Mouse (Mus musculus): ENCODE measurements around the gene Abcb9. TPM values are rescaled to one million over a fixed set of nuclear protein-coding genes. Genes with fewer than 3 reads are reported as not detected.
A peak's percentile ranks its signal among the peaks of the same experiment; 100 is the strongest.

The Abcb9 gene
- total RNA-seq, 1 experiment from 2014 or later: 0.84 TPM

GRCm38 (mm10) chr5:124100128-124101044, 4.8 kb upstream of the Abcb9 start:
- ATAC-seq (replicated peaks in 1 of 2; ENCODE audit: insufficient read depth in 1 of 2, low FRiP score in 2 of 2, low TSS enrichment in 1 of 2, low read depth in 1 of 2, poor library complexity in 2 of 2, severe bottlenecking in 2 of 2): no peak

GRCm38 (mm10) chr5:124098923-124099322, 3.3 kb upstream of the Abcb9 start:
- ATAC-seq (replicated peaks in 1 of 2; ENCODE audit: insufficient read depth in 1 of 2, low FRiP score in 2 of 2, low TSS enrichment in 1 of 2, low read depth in 1 of 2, poor library complexity in 2 of 2, severe bottlenecking in 2 of 2): no peak

GRCm38 (mm10) chr5:124095077-124095581, 469 bp downstream of the Abcb9 start:
- ATAC-seq (replicated peaks in 1 of 2; ENCODE audit: insufficient read depth in 1 of 2, low FRiP score in 2 of 2, low TSS enrichment in 1 of 2, low read depth in 1 of 2, poor library complexity in 2 of 2, severe bottlenecking in 2 of 2): peak in 1 of 2 experiments; percentile 8; a peak in 1 of 4 replicates

- ATAC-seq (replicated peaks in 1 of 2; ENCODE audit: insufficient read depth in 1 of 2, low FRiP score in 2 of 2, low TSS enrichment in 1 of 2, low read depth in 1 of 2, poor library complexity in 2 of 2, severe bottlenecking in 2 of 2): no peak
These were observed 1.6 kb downstream of the Abcb9 start for GRCm38 (mm10) chr5:124093852-124094604.

GRCm38 (mm10) chr5:124093120-124093794, 2.3 kb downstream of the Abcb9 start:
- no peak for ATAC-seq (replicated peaks in 1 of 2; ENCODE audit: insufficient read depth in 1 of 2, low FRiP score in 2 of 2, low TSS enrichment in 1 of 2, low read depth in 1 of 2, poor library complexity in 2 of 2, severe bottlenecking in 2 of 2)

- ATAC-seq (replicated peaks in 1 of 2; ENCODE audit: insufficient read depth in 1 of 2, low FRiP score in 2 of 2, low TSS enrichment in 1 of 2, low read depth in 1 of 2, poor library complexity in 2 of 2, severe bottlenecking in 2 of 2): no peak
These were observed 3.6 kb downstream of the Abcb9 start for GRCm38 (mm10) chr5:124091951-124092406.

- no peak for ATAC-seq (replicated peaks in 1 of 2; ENCODE audit: insufficient read depth in 1 of 2, low FRiP score in 2 of 2, low TSS enrichment in 1 of 2, low read depth in 1 of 2, poor library complexity in 2 of 2, severe bottlenecking in 2 of 2)
These were observed 5.7 kb downstream of the Abcb9 start for GRCm38 (mm10) chr5:124089868-124090267.

GRCm38 (mm10) chr5:124086876-124087275, 8.7 kb downstream of the Abcb9 start:
- ATAC-seq (replicated peaks in 1 of 2; ENCODE audit: insufficient read depth in 1 of 2, low FRiP score in 2 of 2, low TSS enrichment in 1 of 2, low read depth in 1 of 2, poor library complexity in 2 of 2, severe bottlenecking in 2 of 2): no peak

- no peak for ATAC-seq (replicated peaks in 1 of 2; ENCODE audit: insufficient read depth in 1 of 2, low FRiP score in 2 of 2, low TSS enrichment in 1 of 2, low read depth in 1 of 2, poor library complexity in 2 of 2, severe bottlenecking in 2 of 2)
These were observed 10.1 kb downstream of the Abcb9 start for GRCm38 (mm10) chr5:124085513-124085912.

GRCm38 (mm10) chr5:124084588-124085173, 10.9 kb downstream of the Abcb9 start:
- peak; percentile 65 to 71; a peak in 3 of 4 replicates for ATAC-seq (replicated peaks in 1 of 2; ENCODE audit: insufficient read depth in 1 of 2, low FRiP score in 2 of 2, low TSS enrichment in 1 of 2, low read depth in 1 of 2, poor library complexity in 2 of 2, severe bottlenecking in 2 of 2)

GRCm38 (mm10) chr5:124083850-124084587, 11.6 kb downstream of the Abcb9 start:
- no peak for ATAC-seq (replicated peaks in 1 of 2; ENCODE audit: insufficient read depth in 1 of 2, low FRiP score in 2 of 2, low TSS enrichment in 1 of 2, low read depth in 1 of 2, poor library complexity in 2 of 2, severe bottlenecking in 2 of 2)

GRCm38 (mm10) chr5:124082941-124083688, 12.5 kb downstream of the Abcb9 start:
- ATAC-seq (replicated peaks in 1 of 2; ENCODE audit: insufficient read depth in 1 of 2, low FRiP score in 2 of 2, low TSS enrichment in 1 of 2, low read depth in 1 of 2, poor library complexity in 2 of 2, severe bottlenecking in 2 of 2): no peak

- ATAC-seq (replicated peaks in 1 of 2; ENCODE audit: insufficient read depth in 1 of 2, low FRiP score in 2 of 2, low TSS enrichment in 1 of 2, low read depth in 1 of 2, poor library complexity in 2 of 2, severe bottlenecking in 2 of 2): no peak
These were observed 13.2 kb downstream of the Abcb9 start for GRCm38 (mm10) chr5:124082447-124082846.

- ATAC-seq (replicated peaks in 1 of 2; ENCODE audit: insufficient read depth in 1 of 2, low FRiP score in 2 of 2, low TSS enrichment in 1 of 2, low read depth in 1 of 2, poor library complexity in 2 of 2, severe bottlenecking in 2 of 2): peak in 1 of 2 experiments; percentile 4; a peak in 1 of 4 replicates
These were observed 15.7 kb downstream of the Abcb9 start for GRCm38 (mm10) chr5:124079880-124080279.

- peak; percentile 38 to 51; a peak in 3 of 4 replicates for ATAC-seq (replicated peaks in 1 of 2; ENCODE audit: insufficient read depth in 1 of 2, low FRiP score in 2 of 2, low TSS enrichment in 1 of 2, low read depth in 1 of 2, poor library complexity in 2 of 2, severe bottlenecking in 2 of 2)
These were observed 16.7 kb downstream of the Abcb9 start for GRCm38 (mm10) chr5:124078794-124079416.

Data from hematopoietic stem cell, adult 5-6 weeks (primary cell).